Mouse (Mus musculus): ENCODE data around the gene Fhod1. TPM values are rescaled to one million over a fixed set of nuclear protein-coding genes. Genes with fewer than 3 reads are reported as not detected.

Fhod1 gene
- total RNA-seq, 2 experiments from 2014 or later: 12.4 to 14.2 TPM

GRCm38 (mm10) chr8:105318662-105319190 is 29.0 kb downstream of the Fhod1 start:
- DNase-seq (ENCODE audit: low spot score in 2 of 2): no peak

GRCm38 (mm10) chr8:105317941-105318340 is 29.8 kb downstream of the Fhod1 start:
- DNase-seq (ENCODE audit: low spot score in 2 of 2): no peak

GRCm38 (mm10) chr8:105315073-105315769 is 32.5 kb downstream of the Fhod1 start:
- DNase-seq (ENCODE audit: low spot score in 2 of 2): no peak

- no peak for DNase-seq (ENCODE audit: low spot score in 2 of 2)
These were observed 33.9 kb downstream of the Fhod1 start for GRCm38 (mm10) chr8:105313622-105314402.

GRCm38 (mm10) chr8:105312891-105313481 is 34.8 kb downstream of the Fhod1 start:
- no peak for DNase-seq (ENCODE audit: low spot score in 2 of 2)

GRCm38 (mm10) chr8:105311718-105312117 is 36.0 kb downstream of the Fhod1 start:
- DNase-seq (ENCODE audit: low spot score in 2 of 2): no peak

- DNase-seq (ENCODE audit: low spot score in 2 of 2): no peak
These were observed 37.6 kb downstream of the Fhod1 start for GRCm38 (mm10) chr8:105310118-105310517.

- DNase-seq (ENCODE audit: low spot score in 2 of 2): no peak
These were observed 38.5 kb downstream of the Fhod1 start for GRCm38 (mm10) chr8:105309142-105309847.

GRCm38 (mm10) chr8:105308428-105308827 is 39.3 kb downstream of the Fhod1 start:
- DNase-seq (ENCODE audit: low spot score in 2 of 2): no peak

- DNase-seq (ENCODE audit: low spot score in 2 of 2): no peak
These were observed 40.1 kb downstream of the Fhod1 start for GRCm38 (mm10) chr8:105307670-105308069.

GRCm38 (mm10) chr8:105306146-105306691 is 41.5 kb downstream of the Fhod1 start:
- DNase-seq (ENCODE audit: low spot score in 2 of 2): no peak

- DNase-seq (ENCODE audit: low spot score in 2 of 2): no peak
These were observed 42.3 kb downstream of the Fhod1 start, which contains the start of gene Elmo3 for GRCm38 (mm10) chr8:105305211-105306145. TSS of gene Elmo3 (plus strand) at chr8:105305601.

- DNase-seq (ENCODE audit: low spot score in 2 of 2): no peak
These were observed 43.2 kb downstream of the Fhod1 start for GRCm38 (mm10) chr8:105304325-105305210.

- no peak for DNase-seq (ENCODE audit: low spot score in 2 of 2)
These were observed 43.9 kb downstream of the Fhod1 start for GRCm38 (mm10) chr8:105303874-105304273.

- no peak for DNase-seq (ENCODE audit: low spot score in 2 of 2)
These were observed 44.4 kb downstream of the Fhod1 start for GRCm38 (mm10) chr8:105303396-105303795.

GRCm38 (mm10) chr8:105299962-105300361 is 47.8 kb downstream of the Fhod1 start:
- no peak for DNase-seq (ENCODE audit: low spot score in 2 of 2)

GRCm38 (mm10) chr8:105298351-105299252 is 49.2 kb downstream of the Fhod1 start:
- DNase-seq (ENCODE audit: low spot score in 2 of 2): no peak

Measured in gastrocnemius, postnatal 4 days (tissue).